Mouse (Mus musculus): ENCODE data around the gene Npcd.

- TF ChIP-seq CTCF (conservative IDR thresholded peaks at IDR 0.05; ENCODE audit: insufficient read depth, insufficient read length, low read depth, low read length) = no peak
- TF ChIP-seq POLR2A (IDR thresholded peaks at IDR 0.05; ENCODE audit: low read depth, low read length) = no peak
Observed at GRCm38 (mm10) chr15:79827061-79827777, 6.8 kb downstream of the Npcd start.
